Mouse (Mus musculus) embryonic facial prominence, embryonic 14.5 days (tissue): ENCODE data around the gene Folr2. TPM values are rescaled to one million over a fixed set of nuclear protein-coding genes. Genes with fewer than 3 reads are reported as not detected.
A peak's percentile ranks its signal among the peaks of the same experiment; 100 is the strongest.

ENCODE experiments used
- ATAC-seq: fragments of 200-750 bp; cut with Nextera tagmentation; 2 replicates; pipeline ENCODE4 v1.8.0; 2017; ENCODE audit warnings: low read depth, moderate number of reproducible peaks, moderate TSS enrichment
- DNase-seq: peaks from one replicate; pipeline ENCODE4 v3.0.0-alpha.2; 2015; ENCODE audit warnings: low spot score
- H3K27ac ChIP-seq: fragments of 300-500 bp; sonication (generic); replicated peaks from 2 replicates; pipeline ENCODE4 v1.5.1; 2014; ENCODE audit warnings: low read depth, mild to moderate bottlenecking, low read length, moderate library complexity
- H3K27me3 ChIP-seq: fragments of 300-500 bp; sonication (generic); replicated peaks from 2 replicates; pipeline ENCODE4 v1.6.1; 2014; ENCODE audit warnings: low read length; ENCODE audit not compliant: control insufficient read depth, insufficient read depth
- H3K36me3 ChIP-seq: fragments of 300-500 bp; sonication (generic); 2 replicates; pipeline ENCODE4 v1.6.1; 2014; ENCODE audit warnings: low read length, mixed read lengths; ENCODE audit not compliant: control insufficient read depth, insufficient read depth
- H3K4me1 ChIP-seq: fragments of 300-500 bp; sonication (generic); 2 replicates; pipeline ENCODE4 v1.6.1; 2014; ENCODE audit warnings: antibody characterized with exemption, low read length; ENCODE audit not compliant: control insufficient read depth, insufficient read depth
- H3K4me2 ChIP-seq: fragments of 300-500 bp; sonication (generic); 2 replicates; pipeline ENCODE4 v1.6.1; 2014; ENCODE audit warnings: low read depth, mild to moderate bottlenecking, low read length, moderate library complexity, mixed read lengths
- H3K4me3 ChIP-seq: fragments of 300-500 bp; sonication (generic); 2 replicates; pipeline ENCODE4 v1.5.1; 2014; ENCODE audit warnings: low read depth, mild to moderate bottlenecking, low read length
- H3K9ac ChIP-seq: fragments of 300-500 bp; sonication (generic); 2 replicates; pipeline ENCODE4 v1.6.1; 2014; ENCODE audit warnings: low read depth, mild to moderate bottlenecking, low read length, moderate library complexity, mixed read lengths
- H3K9me3 ChIP-seq: fragments of 300-500 bp; sonication (generic); 2 replicates; pipeline ENCODE4 v1.6.1; 2016; ENCODE audit warnings: low read length; ENCODE audit not compliant: control insufficient read depth
- WGBS: fragments of 180-500 bp; shearing (Covaris S2); extraction: QIAGEN DNeasy Blood & Tissue Kit; methylation state at CpG from one replicate; pipeline ENCODE4 v1.1.7; 2014; 5-methylcytosine and 5-hydroxymethylcytosine counted together
- polyA plus RNA-seq: library from polyadenylated mRNA; unstranded; fragments of >200 nt; fragmentation: Nextera tagmentation; extraction: Ambion mirVana; gene quantifications from 2 replicates; pipeline ENCODE4 v1.2.1, GENCODE M21; 2014

Gene Folr2
- polyA plus RNA-seq, 1 experiment from 2014 or later = 3.9 TPM

- no peak for DNase-seq
- ATAC-seq = no peak
- Histone ChIP-seq H3K4me1 (peaks cover 18% of the 10 kb centered on the region), H3K36me3 (peaks cover 31% of the 10 kb centered on the region), H3K27ac (peak overlapping the region; percentile 97), H3K4me2 (peak overlapping the region; percentile 84), H3K27me3 (no peaks in the 10 kb centered on the region), H3K4me3 (peak overlapping the region; percentile 87), H3K9ac (peak overlapping the region; percentile 89), H3K9me3 (no peaks in the 10 kb centered on the region)
- 32% methylated on average over 5 of the region's 5 CpGs for WGBS
These were observed 21.4 kb downstream of the Folr2 start for GRCm38 (mm10) chr7:101835457-101836109.

- H3K27me3 ChIP-seq = no peaks in the 10 kb centered on the region
- H3K4me3 ChIP-seq = peak overlapping the region; percentile 87
- H3K9ac ChIP-seq = 0 out of 2 replicates have a peak overlapping the region, but pooled peaks have one; percentile 89
- DNase-seq (no peak), ATAC-seq (no peak)
- H3K27ac ChIP-seq = peak overlapping the region; percentile 46
- 62% methylated on average over 3 of the region's 3 CpGs for WGBS
- peak overlapping the region; percentile 84 for H3K4me2 ChIP-seq
- peaks cover 18% of the 10 kb centered on the region for H3K4me1 ChIP-seq
- H3K9me3 ChIP-seq = no peaks in the 10 kb centered on the region
- H3K36me3 ChIP-seq = peaks cover 38% of the 10 kb centered on the region
These were observed 22.1 kb downstream of the Folr2 start for GRCm38 (mm10) chr7:101834903-101835302.

- Histone ChIP-seq H3K9me3 (no peaks in the 10 kb centered on the region), H3K4me2 (peak overlapping the region; percentile 84), H3K4me1 (peaks cover 18% of the 10 kb centered on the region), H3K27me3 (no peaks in the 10 kb centered on the region), H3K4me3 (peak overlapping the region; percentile 13; the same call in 1 of the 2 replicates), H3K36me3 (peaks cover 46% of the 10 kb centered on the region), H3K9ac (peak overlapping the region; percentile 89; the same call in 1 of the 2 replicates), H3K27ac (peak overlapping the region; percentile 46; the same call in 1 of the 2 replicates)
- 45% methylated on average over 3 of the region's 3 CpGs for WGBS
- peak; percentile 81 for DNase-seq
- ATAC-seq = peak; percentile 13; the same call in 1 of the 2 replicates
These were observed 22.9 kb downstream of the Folr2 start for GRCm38 (mm10) chr7:101833916-101834584.

- no peak overlapping the region for H3K9ac ChIP-seq
- 58% methylated on average over 5 of the region's 5 CpGs for WGBS
- H3K4me2 ChIP-seq = peak overlapping the region; percentile 84; the same call in 1 of the 2 replicates
- DNase-seq (no peak), ATAC-seq (no peak)
- peak overlapping the region; percentile 18; the same call in 1 of the 2 replicates for H3K27ac ChIP-seq
- peaks cover 53% of the 10 kb centered on the region for H3K36me3 ChIP-seq
- H3K4me1 ChIP-seq = peaks cover 18% of the 10 kb centered on the region
- H3K9me3 ChIP-seq = no peaks in the 10 kb centered on the region
- H3K4me3 ChIP-seq = no peak overlapping the region
- no peaks in the 10 kb centered on the region for H3K27me3 ChIP-seq
These were observed 23.6 kb downstream of the Folr2 start for GRCm38 (mm10) chr7:101833352-101833751.

GRCm38 (mm10) chr7:101832372-101832771 lies 24.6 kb downstream of the Folr2 start:
- Histone ChIP-seq H3K9me3 (no peaks in the 10 kb centered on the region), H3K27me3 (no peaks in the 10 kb centered on the region), H3K4me1 (peaks cover 18% of the 10 kb centered on the region), H3K4me2 (no peak overlapping the region), H3K36me3 (peaks cover 63% of the 10 kb centered on the region), H3K9ac (no peak overlapping the region), H3K4me3 (no peak overlapping the region), H3K27ac (no peak overlapping the region)
- no peak for DNase-seq
- no peak for ATAC-seq
- WGBS = 93% methylated on average over 4 of the region's 4 CpGs

GRCm38 (mm10) chr7:101831437-101831836 lies 25.6 kb downstream of the Folr2 start:
- Histone ChIP-seq H3K27ac (no peak overlapping the region), H3K4me2 (no peak overlapping the region), H3K4me3 (no peak overlapping the region), H3K9ac (no peak overlapping the region), H3K4me1 (peaks cover 18% of the 10 kb centered on the region), H3K9me3 (no peaks in the 10 kb centered on the region), H3K27me3 (no peaks in the 10 kb centered on the region), H3K36me3 (peaks cover 72% of the 10 kb centered on the region)
- 90% methylated on average over 8 of the region's 8 CpGs for WGBS
- ATAC-seq = no peak
- DNase-seq = no peak

GRCm38 (mm10) chr7:101830373-101830772 lies 26.6 kb downstream of the Folr2 start:
- Histone ChIP-seq H3K36me3 (peaks cover 83% of the 10 kb centered on the region), H3K27ac (no peak overlapping the region), H3K9ac (no peak overlapping the region), H3K4me2 (no peak overlapping the region), H3K4me1 (peaks cover 16% of the 10 kb centered on the region), H3K27me3 (no peaks in the 10 kb centered on the region), H3K4me3 (no peak overlapping the region), H3K9me3 (no peaks in the 10 kb centered on the region)
- ATAC-seq (no peak), DNase-seq (no peak)
- 96% methylated on average over 3 of the region's 3 CpGs for whole genome bisulfite sequencing

- ATAC-seq = peak; percentile 26; the same call in 1 of the 2 replicates
- Histone ChIP-seq H3K27ac (no peak overlapping the region), H3K4me3 (no peak overlapping the region), H3K9ac (no peak overlapping the region), H3K4me1 (peaks cover 19% of the 10 kb centered on the region), H3K27me3 (peaks cover 48% of the 10 kb centered on the region), H3K9me3 (no peaks in the 10 kb centered on the region), H3K36me3 (peaks cover 62% of the 10 kb centered on the region), H3K4me2 (no peak overlapping the region)
- whole genome bisulfite sequencing = 77% methylated on average over 13 of the region's 18 CpGs
- DNase-seq = peak; percentile 42
These were observed 33.0 kb downstream of the Folr2 start for GRCm38 (mm10) chr7:101823758-101824630.
